Mouse (Mus musculus) heart, embryonic 14.5 days (tissue): ENCODE measurements at regions not wholly inside any gene's neighbourhood (a gene's known extent, or its start where the extent isn't known, plus 50 kb on each side); places are given as distances from the start of the nearest gene placed in this dataset.

Source experiments
- ATAC-seq: fragments of 200-750 bp; cut with Nextera tagmentation; 2 replicates; pipeline ENCODE4 v1.8.0; 2017; ENCODE audit warnings: low read depth, moderate TSS enrichment; ENCODE audit not compliant: insufficient number of reproducible peaks, insufficient read depth, low FRiP score
- H3K27ac ChIP-seq, 2 experiments: fragments of 200-500 bp in 1 of 2; fragments of 300-500 bp in 1 of 2; sonication (generic) in 1 of 2; replicated peaks in 1 of 2; 2 replicates each; pipeline ENCODE4 v1.5.1; 2012 to 2014; ENCODE audit warnings: low read depth in 2 of 2, low read length in 2 of 2, control low read depth in 1 of 2, mild to moderate bottlenecking in 1 of 2, mixed read lengths in 1 of 2; ENCODE audit not compliant: control insufficient read depth in 1 of 2, insufficient read depth in 1 of 2
- H3K27me3 ChIP-seq: fragments of 300-500 bp; sonication (generic); 2 replicates; pipeline ENCODE4 v1.6.1; 2014; ENCODE audit warnings: mild to moderate bottlenecking, low read length, control low read depth; ENCODE audit not compliant: control insufficient read depth, insufficient read depth
- H3K36me3 ChIP-seq: fragments of 300-500 bp; sonication (generic); 2 replicates; pipeline ENCODE4 v1.6.1; 2014; ENCODE audit warnings: mild to moderate bottlenecking, control low read depth, low read length, mixed read lengths; ENCODE audit not compliant: control insufficient read depth, insufficient read depth
- H3K4me1 ChIP-seq, 2 experiments: fragments of 200-500 bp in 1 of 2; fragments of 300-500 bp in 1 of 2; sonication (generic) in 1 of 2; 2 replicates each; pipeline ENCODE4 v1.6.1; 2012 to 2014; ENCODE audit warnings: low read length in 2 of 2, control low read depth in 1 of 2, mixed read lengths in 1 of 2; ENCODE audit not compliant: control insufficient read depth in 2 of 2, insufficient read depth in 2 of 2
- H3K4me2 ChIP-seq: fragments of 300-500 bp; sonication (generic); 2 replicates; pipeline ENCODE4 v1.6.1; 2014; ENCODE audit warnings: mild to moderate bottlenecking, low read length
- H3K4me3 ChIP-seq, 2 experiments: fragments of 200-500 bp in 1 of 2; fragments of 300-500 bp in 1 of 2; sonication (generic) in 1 of 2; 2 replicates each; pipeline ENCODE4 v1.5.1; 2012 to 2014; ENCODE audit warnings: low read length in 2 of 2, mild to moderate bottlenecking in 2 of 2, control low read depth in 1 of 2, low read depth in 1 of 2, moderate library complexity in 1 of 2; ENCODE audit not compliant: control insufficient read depth in 1 of 2, insufficient read depth in 1 of 2
- H3K9ac ChIP-seq: fragments of 300-500 bp; sonication (generic); 2 replicates; pipeline ENCODE4 v1.6.1; 2014; ENCODE audit warnings: mild to moderate bottlenecking, low read length
- H3K9me3 ChIP-seq: fragments of 300-500 bp; sonication (generic); 2 replicates; pipeline ENCODE4 v1.6.1; 2016; ENCODE audit warnings: low read length, control low read depth; ENCODE audit not compliant: control insufficient read depth
- WGBS: fragments of 180-500 bp; shearing (Covaris S2); extraction: QIAGEN DNeasy Blood & Tissue Kit; methylation state at CpG from one replicate; pipeline ENCODE4 v1.1.7; 2014; 5-methylcytosine and 5-hydroxymethylcytosine counted together

DNA sequence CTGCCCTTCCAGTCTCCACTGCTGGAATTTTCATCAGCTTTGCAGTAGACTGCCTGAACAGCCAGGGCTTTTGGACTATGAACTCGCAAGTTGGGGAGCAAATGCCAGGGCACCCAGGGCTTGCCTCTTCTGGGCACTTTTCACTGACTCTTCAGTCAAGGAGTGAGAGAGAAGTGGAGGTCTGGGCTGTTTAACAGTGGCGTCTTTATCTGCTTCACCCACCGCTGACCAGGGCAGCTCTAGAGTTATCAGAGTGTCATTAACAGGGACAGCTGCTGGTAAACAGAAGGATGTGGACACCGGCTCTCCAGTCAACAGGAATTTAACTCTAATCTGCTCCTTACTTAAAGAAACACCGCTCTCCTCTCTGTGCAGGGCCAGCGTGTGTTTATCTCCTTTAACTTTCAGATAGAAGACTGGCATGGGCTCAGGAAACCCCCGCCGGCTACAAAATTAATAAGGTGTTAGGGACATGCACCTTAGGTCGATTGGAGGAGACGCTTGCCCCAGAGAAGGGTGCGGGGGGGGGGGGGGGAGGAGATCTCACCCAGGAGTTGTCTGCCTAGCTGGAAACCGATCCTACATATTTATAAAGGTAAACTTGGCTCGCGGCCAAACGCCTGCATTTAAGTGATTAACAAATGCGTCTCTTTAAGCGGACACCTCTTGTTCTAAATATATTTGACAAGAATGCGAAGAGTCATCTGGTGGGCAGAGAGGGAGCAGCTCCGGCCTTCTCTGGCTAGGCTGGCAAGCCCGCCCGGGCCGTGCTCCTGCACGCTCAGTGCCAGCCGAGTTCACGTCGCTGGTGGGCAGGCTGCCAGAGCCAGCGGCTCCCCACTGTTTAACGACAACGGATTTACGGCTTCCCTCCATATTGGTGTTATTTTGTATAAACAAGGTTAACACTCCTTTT, 258.4 kb upstream of the Nr2f2 start:
- ATAC-seq = peak; percentile 70
- Histone ChIP-seq H3K4me3 (peak overlapping the region; percentile 29 to 33), H3K9me3 (no peaks in the 10 kb centered on the region), H3K4me2 (peak overlapping the region; percentile 80), H3K27me3 (peaks cover 6% of the 10 kb centered on the region; the same call in 1 of the 2 replicates), H3K36me3 (no peaks in the 10 kb centered on the region), H3K27ac (peak overlapping the region in 1 of 2 experiments; percentile 73), H3K9ac (peak overlapping the region; percentile 60), H3K4me1 (peaks cover 17 to 25% of the 10 kb centered on the region in 2 experiments)
- under 1% methylated on average over 30 of the region's 30 CpGs for WGBS

DNA sequence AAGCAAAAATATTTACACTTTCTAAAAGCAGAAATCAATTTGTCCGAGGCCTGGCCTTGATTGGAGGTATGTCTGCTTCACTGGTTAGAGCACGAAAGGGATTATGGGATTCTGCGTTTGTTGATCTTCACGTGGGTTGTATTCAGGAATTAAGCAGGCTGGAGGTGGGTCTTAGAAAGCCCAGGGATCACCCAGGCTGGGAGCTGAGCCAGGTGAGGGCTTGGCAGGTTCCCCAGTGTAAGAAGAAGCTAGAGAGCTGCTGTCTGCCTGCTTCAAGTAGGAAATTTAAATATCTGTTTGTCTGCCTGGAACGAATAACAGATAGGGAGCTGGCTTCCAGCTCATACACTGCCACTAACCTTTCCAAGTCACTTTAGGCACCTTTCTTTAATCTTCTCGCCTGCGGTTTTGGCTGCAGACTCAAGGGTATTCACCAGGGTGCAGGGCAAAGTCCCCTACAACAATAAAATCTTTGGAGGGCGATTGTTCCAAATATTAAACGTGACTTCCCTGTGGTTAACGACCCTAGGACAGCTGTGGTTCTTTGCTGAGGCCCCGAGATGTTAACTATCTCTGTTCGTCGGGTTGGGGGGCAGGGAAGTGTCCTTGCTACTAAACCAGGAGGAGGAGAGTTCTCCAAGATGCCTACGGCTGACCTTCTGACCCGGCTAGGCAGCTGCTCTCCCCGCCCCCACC, 257.6 kb upstream of the Nr2f2 start:
- ATAC-seq = peak; percentile 12; the same call in 1 of the 2 replicates
- Histone ChIP-seq H3K4me1 (peaks cover 17 to 25% of the 10 kb centered on the region in 2 experiments), H3K9ac (no peak overlapping the region), H3K4me2 (peak overlapping the region; percentile 80), H3K27ac (peak overlapping the region; percentile 35 to 73), H3K27me3 (peaks cover 6% of the 10 kb centered on the region; the same call in 1 of the 2 replicates), H3K36me3 (no peaks in the 10 kb centered on the region), H3K4me3 (peak overlapping the region; percentile 29 to 33; a peak in 2 of 4 replicates), H3K9me3 (no peaks in the 10 kb centered on the region)
- WGBS = 15% methylated on average over 16 of the region's 16 CpGs

GRCm38 (mm10) chr7:70619400-70619799, 252.9 kb upstream of the Nr2f2 start:
- Histone ChIP-seq H3K27ac (no peak overlapping the region), H3K9me3 (no peaks in the 10 kb centered on the region), H3K4me1 (peaks cover 5 to 7% of the 10 kb centered on the region in 2 experiments), H3K4me3 (no peak overlapping the region), H3K4me2 (no peak overlapping the region), H3K9ac (no peak overlapping the region), H3K36me3 (no peaks in the 10 kb centered on the region), H3K27me3 (peaks cover 6% of the 10 kb centered on the region; the same call in 1 of the 2 replicates)
- no peak for ATAC-seq
- 66% methylated on average over 7 of the region's 7 CpGs for WGBS

DNA sequence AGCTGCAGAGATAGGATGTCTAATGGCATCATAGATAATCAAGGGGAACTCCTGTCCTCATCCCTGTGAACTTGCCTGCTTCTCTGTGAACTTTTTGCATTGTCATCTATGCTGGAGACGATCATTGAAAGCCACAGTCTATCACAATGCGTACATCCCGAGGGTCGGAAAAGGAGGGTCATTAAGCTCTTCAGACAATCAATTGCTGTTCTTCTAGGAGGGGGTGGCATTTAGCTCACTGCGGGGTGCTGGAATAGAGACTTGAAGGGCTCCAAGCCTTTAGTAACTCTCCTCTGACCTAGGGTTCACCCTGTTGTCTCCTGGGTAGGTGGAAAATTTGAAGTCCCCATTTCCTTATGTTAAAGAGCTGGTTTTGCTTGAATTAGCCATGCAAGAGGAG, 251.7 kb upstream of the Nr2f2 start:
- no peak overlapping the region for H3K4me3 ChIP-seq
- no peaks in the 10 kb centered on the region for H3K4me1 ChIP-seq
- no peak overlapping the region for H3K27ac ChIP-seq
- H3K27me3 ChIP-seq = peaks cover 6% of the 10 kb centered on the region; the same call in 1 of the 2 replicates
- no peaks in the 10 kb centered on the region for H3K36me3 ChIP-seq
- H3K4me2 ChIP-seq = no peak overlapping the region
- no peaks in the 10 kb centered on the region for H3K9me3 ChIP-seq
- H3K9ac ChIP-seq = no peak overlapping the region
- no peak for ATAC-seq
- 75% methylated on average over 5 of the region's 5 CpGs for WGBS

DNA sequence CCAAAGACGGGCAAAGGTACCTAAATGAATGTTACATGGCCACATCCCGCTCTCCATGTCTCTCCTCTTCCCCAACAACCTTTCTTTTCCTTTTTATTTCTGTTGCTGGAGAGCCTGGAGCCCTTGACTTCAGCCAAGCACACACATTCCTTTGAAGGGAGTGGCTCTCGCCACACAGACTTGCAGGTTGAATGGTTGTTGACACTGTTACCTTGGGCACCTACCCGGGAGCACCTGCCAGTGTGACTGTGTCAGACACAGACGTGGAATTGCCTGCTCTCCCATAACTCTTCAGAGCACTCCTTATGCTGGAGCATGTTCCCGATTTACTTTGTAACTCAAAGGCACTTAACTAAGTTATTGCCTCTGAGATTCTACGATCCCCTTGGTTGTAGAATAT, 240.0 kb upstream of the Nr2f2 start:
- no peak for ATAC-seq

GRCm38 (mm10) chr7:70604471-70605174, 238.1 kb upstream of the Nr2f2 start:
- Histone ChIP-seq H3K9me3 (no peaks in the 10 kb centered on the region), H3K36me3 (no peaks in the 10 kb centered on the region), H3K9ac (no peak overlapping the region), H3K27me3 (no peaks in the 10 kb centered on the region), H3K27ac (no peak overlapping the region), H3K4me2 (no peak overlapping the region), H3K4me3 (no peak overlapping the region), H3K4me1 (peaks cover 0 to 2% of the 10 kb centered on the region in 2 experiments; a peak in 2 of 4 replicates)
- ATAC-seq = no peak
- 81% methylated on average over 5 of the region's 5 CpGs for WGBS

More for the DNA sequence above, 240.0 kb upstream of the Nr2f2 start:
- Histone ChIP-seq H3K9me3 (no peaks in the 10 kb centered on the region), H3K27me3 (no peaks in the 10 kb centered on the region), H3K4me3 (no peak overlapping the region), H3K9ac (no peak overlapping the region), H3K36me3 (no peaks in the 10 kb centered on the region), H3K4me2 (no peak overlapping the region), H3K4me1 (peaks cover 0 to 2% of the 10 kb centered on the region in 2 experiments; a peak in 2 of 4 replicates), H3K27ac (no peak overlapping the region)
- WGBS = 79% methylated on average over 7 of the region's 7 CpGs

DNA sequence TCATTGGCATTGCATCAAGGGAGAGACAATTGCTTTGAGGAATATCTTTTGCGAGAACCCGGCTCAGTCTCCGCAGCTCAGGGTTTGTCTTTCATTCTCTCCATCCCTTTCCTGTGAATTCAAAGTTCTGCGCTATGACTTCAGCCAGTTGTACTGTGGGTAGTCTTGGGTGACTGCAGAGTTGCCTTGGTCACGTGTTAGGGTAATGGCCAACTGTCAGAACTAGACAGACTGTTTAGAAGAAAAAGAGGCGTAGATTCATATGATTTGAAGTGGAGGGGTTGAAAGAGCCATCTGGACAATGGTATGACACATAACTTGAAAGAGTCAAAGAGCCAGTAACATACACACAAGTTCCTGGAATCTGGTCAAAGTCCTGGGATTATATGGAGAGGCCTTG, 226.5 kb upstream of the Nr2f2 start:
- WGBS = 85% methylated on average over 6 of the region's 6 CpGs
- ATAC-seq = no peak
- Histone ChIP-seq H3K4me1 (no peaks in the 10 kb centered on the region), H3K27ac (no peak overlapping the region), H3K4me3 (no peak overlapping the region), H3K9me3 (0 out of 2 replicates have a peak, but pooled peaks cover 1% of the 10 kb centered on the region), H3K9ac (no peak overlapping the region), H3K27me3 (no peaks in the 10 kb centered on the region), H3K4me2 (no peak overlapping the region), H3K36me3 (no peaks in the 10 kb centered on the region)
